Mouse (Mus musculus) spleen, postnatal 36 days (tissue): Measurements from ENCODE around the gene Olfr153.
"Not testable (repeated sequence)": the region's sequence is repeated elsewhere in the genome, so short reads cannot be mapped to it uniquely, and the experiment has no call there.

ENCODE experiments used
- DNase-seq, 2 experiments: peaks; one replicate each; pipeline ENCODE4 v3.0.0; 2022; ENCODE audit warnings: low spot score in 2 of 2, mixed read lengths in 1 of 2

The Olfr153 gene

DNA sequence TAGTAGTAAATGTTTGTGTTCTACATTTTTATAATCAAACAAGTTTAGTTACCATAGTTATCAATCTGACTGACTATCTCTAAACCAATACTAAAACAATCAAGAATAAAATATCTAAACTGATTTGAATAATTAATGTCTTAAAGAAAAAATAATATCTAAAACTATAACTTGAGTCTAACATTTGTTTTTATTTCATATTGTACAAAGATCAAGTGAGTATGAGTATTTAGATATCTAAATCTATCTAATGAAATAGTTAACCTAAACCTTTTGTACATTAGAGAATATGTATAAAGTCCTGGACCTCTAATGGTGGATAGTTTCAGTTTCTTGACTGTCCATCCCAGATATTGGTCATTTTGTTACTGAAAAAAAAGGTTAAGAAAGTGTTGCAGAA, at the start of gene Olfr153:
Gene Olfr153, plus strand, starts transcription at position 301 of the 400 bp plus-strand sequence.
- no peak for DNase-seq

DNA sequence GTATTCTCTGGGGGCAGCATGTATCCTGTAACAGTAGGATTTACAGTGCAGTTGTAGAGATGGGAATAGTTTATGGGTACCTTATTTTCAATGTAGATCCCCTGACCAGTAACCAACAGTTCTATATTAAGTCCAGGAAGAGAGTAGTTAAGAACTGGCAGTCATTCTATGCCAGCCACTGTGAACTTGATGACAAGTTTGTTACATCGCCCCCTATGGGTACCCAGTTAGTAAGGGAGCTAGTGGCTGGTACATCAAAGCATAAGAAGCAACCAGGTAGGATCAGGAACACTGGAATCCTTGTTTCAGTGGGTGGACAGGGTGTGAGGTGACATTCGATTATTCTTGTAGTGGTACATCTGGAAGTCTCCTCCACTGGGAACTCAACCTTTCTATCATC, 49.3 kb upstream of the Olfr153 start:
- no peak for DNase-seq

DNA sequence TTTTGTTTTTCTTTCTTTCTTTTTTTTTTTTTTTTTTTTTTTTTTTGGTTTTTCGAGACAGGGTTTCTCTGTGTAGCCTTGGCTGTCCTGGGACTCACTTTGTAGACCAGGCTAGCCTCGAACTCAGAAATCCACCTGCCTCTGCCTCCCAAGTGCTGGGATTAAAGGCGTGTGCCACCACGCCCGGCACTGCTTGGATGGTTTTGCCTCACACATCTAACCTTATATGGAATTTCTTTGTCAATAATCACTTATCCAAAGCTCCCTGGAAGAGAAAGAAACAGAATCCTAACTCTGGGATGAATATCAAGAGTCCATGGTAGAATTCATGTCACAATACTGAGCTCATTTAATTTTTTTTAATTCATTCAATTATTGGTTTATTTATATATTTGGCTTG, 34.6 kb upstream of the Olfr153 start, which contains the start of gene Pramel7:
Gene Pramel7, minus strand, starts transcription at position 101 of the 400 bp plus-strand sequence.
- not testable (repeated sequence) for DNase-seq

DNA sequence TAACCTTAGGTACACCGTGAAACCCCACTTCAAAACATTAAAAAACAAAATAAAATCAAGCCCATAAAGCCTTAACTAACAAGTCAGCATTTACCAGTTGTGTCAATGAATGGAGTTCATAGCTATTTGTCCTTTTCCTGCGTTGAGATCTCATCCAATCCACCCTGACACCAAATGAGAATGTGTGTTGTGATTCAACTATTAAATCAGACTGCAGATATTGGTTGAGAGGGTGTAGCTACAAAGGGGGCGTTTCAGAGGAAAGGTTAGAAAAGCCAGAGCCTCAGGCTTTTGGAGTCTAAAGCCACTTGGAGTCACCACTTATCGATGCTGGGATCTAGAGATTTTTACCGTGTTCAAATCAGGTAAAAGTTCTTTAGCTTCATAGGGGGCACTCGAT, 25.3 kb upstream of the Olfr153 start, which contains the start of gene Pramel6:
Gene Pramel6, plus strand, starts transcription at position 301 of the 400 bp plus-strand sequence.
- DNase-seq: no peak

DNA sequence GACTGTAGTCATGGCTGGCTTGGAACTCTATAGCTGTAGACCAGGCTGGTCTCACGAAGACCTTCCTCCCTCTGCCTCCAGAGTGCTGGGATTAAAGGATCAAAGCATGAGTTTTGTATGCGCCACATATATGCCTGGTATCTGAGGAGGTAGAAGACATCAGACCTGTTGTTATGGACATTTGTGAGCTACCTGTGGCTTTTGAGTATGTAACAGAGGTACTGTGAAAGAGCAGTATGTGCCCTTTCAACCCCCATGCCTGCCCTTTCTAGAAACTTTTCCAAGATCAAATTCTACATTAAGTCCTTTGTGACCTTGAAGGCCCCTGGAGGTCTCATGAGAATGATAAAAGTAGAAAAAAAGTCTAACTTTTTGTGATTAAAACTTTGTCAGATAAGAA, 16.6 kb upstream of the Olfr153 start:
- DNase-seq: no peak

DNA sequence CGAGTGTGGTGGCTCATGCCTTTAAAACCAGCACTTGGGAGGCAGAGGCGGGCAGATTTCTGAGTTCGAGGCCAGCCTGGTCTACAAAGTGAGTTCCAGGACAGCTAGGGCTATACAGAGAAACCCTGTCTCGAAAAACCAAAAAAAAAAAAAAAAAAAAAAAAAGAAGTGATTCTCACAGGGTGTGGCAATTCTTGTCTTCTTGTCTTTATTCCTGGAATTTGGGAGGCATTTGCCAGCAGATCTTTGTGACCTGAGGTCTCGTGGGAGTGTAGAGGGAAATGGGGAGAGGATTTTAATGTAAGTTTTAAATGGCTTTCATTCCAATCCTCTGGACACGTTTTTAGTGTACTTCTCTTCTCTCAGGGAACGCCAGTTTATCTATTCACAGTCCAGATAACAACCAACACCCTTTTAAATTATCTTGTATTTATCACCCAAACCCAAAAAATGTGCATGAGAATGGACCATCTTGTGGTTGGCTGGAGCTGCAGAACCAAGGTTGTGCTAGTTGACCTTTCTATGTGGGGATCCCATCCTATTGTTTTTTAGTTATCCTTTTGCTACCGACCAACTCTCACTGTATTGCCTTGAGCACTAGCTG, 16.0 kb upstream of the Olfr153 start:
- no peak for DNase-seq

DNA sequence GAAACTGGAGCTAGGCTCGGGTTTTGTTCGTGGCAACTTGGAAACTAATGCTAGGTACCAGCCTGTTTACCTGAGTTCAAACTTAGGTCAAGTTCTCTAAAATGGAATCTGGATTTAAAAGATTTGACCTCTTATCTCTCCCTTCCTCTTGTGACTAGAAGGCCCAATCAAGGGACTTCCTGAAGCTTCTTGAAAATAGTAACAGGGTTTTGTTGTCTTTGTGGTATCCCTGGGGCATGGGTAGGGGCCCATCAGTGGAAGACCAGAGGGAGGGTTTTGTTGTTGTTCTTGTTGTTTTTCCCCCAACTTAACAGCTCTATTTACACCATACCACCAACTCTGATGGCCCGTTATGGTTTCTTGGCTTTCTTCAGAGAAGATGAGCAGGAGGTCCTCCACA, 15.0 kb upstream of the Olfr153 start:
- DNase-seq: no peak

DNA sequence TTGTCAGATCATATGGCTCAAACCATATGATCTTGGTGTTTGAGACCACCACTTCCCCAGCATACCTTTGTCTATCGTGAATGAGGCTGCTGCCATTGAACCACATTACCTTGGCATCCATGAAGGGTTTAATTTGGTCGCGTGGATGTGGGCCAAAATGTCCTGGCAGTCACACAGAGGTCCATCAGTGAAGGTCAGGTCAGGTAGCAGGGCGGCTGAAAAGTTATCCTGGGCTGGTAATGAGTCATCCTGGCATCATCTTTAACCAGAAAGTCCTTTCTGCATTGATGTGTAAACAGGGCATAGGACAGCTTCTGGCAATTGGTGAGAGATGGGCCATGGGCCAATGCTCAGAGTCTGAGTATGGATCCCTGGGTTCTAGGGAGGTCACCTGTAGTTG, 10.9 kb upstream of the Olfr153 start:
- no peak for DNase-seq

DNA sequence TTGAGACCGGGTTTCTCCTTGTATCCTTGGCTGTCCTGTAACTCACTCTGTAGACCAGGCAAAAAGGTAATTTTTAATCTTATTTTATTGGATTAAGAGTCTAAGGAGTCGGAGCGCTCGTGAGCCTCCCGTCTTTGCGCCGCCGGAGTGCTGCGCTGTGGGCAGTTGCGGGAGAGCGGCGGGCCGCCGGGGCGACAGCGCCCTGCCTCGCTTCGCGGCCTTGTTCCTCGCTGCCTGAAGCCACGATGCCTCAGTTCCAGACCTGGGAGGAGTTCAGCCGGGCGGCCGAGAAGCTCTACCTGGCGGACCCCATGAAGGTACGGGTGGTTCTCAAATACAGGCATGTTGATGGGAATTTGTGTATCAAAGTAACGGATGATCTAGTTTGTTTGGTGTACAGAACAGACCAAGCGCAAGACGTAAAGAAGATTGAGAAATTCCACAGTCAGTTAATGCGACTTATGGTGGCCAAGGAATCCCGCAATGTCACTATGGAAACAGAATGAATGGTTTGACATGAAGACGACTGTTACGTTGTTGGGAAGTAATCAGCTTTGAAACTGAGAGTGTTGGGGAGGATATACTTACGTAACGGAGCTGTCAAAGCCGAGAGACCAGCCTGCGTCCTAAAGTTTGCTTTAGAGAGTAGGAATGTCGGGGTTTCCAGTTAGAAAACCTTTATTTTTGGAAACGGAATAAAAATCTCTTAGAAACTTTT, 5.5 kb upstream of the Olfr153 start:
- not testable (repeated sequence) for DNase-seq

DNA sequence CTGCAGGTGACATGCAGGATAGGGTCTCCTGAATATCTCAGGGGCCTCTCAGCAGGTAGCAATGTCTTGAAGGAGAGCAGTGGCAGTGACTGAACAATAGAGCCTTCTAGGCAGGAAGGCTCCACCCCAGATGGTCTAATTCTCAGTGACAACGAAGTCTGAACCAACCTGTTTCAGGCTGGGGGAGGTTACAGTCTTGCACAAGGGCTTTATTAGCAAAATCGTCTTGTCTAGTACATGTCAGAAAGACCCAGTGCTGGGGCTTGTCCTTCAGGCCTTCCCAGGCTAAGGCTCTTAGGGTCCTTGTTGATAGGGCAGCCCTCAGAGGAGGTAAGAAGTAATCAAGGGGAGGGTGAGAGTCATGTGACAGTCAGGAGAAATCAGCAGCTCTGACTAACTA, 3.2 kb downstream of the Olfr153 start:
- DNase-seq: no peak

DNA sequence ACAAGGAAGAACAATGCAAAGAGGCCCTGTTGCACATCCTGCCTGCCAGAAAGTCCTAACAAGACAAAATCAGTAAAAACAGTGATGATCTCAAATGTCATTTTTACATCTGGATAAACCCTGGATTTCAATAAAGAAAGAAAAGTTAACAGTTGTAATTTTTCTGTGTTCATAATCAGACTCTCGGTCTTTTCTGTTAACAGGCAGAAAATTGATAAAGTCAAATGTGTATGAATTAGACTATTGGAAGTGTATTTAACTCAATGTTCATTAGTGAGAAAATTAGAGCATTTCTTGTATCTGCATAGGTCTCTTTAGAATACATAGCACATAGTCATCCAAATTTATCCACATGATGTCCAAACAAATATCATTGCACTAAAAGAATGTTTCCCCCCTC, 13.8 kb downstream of the Olfr153 start, which contains the start of gene Olfr1128:
Gene Olfr1128, minus strand, starts transcription at position 101 of the 400 bp plus-strand sequence.
- DNase-seq: no peak

DNA sequence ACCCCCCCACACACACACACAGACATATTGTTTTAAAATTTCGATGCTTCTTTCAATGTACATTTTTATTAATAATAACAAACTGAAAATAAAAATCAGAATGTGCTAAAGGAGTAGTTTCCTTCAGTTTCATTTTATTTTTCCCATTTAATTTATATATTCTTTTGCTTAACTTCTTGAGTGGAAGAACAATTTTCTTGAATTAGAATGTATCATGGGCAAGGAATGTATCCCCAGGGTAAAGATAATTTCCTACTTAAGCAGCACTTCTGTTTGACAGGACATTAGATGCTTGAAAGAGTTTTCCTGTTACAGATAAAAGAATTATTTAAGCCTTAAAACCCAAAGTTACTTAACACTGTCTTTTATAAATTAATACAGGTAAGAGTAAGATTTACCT, 42.0 kb downstream of the Olfr153 start, which contains the start of gene Olfr1129:
Gene Olfr1129, plus strand, starts transcription at position 301 of the 400 bp plus-strand sequence.
- DNase-seq: not testable (repeated sequence)
